Mouse (Mus musculus) frontal cortex, postnatal 36 days (tissue): ENCODE results near the gene Adamts6.

Source experiments
- DNase-seq, 2 experiments: peaks; one replicate each; pipeline ENCODE4 v3.0.0; 2022; ENCODE audit warnings: low spot score in 2 of 2

Adamts6 gene

DNA sequence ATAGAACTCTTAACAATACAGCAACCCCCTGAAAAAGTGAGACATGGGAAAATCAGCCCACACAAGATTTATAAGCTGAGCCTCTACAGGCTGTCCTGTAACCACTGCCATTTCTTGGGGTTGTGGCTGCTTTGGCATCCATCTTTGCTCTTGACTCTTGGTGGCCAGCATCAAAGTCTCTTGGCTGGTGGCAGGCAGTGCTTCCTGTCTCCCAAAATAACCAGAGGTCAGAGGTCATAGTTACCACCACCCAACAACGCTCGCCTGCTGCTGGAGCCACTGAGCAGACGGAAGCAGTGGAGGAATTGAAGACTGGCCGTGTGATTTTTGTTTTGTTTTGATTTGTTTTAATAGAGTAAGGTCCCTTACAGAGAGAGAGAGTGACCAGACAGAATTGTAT, 228.5 kb downstream of the Adamts6 start:
- no peak for DNase-seq

GRCm38 (mm10) chr13:104516766-104517364, 229.2 kb downstream of the Adamts6 start:
- no peak for DNase-seq

- DNase-seq, result no peak
Observed at GRCm38 (mm10) chr13:104517638-104518311, 230.1 kb downstream of the Adamts6 start.

DNA sequence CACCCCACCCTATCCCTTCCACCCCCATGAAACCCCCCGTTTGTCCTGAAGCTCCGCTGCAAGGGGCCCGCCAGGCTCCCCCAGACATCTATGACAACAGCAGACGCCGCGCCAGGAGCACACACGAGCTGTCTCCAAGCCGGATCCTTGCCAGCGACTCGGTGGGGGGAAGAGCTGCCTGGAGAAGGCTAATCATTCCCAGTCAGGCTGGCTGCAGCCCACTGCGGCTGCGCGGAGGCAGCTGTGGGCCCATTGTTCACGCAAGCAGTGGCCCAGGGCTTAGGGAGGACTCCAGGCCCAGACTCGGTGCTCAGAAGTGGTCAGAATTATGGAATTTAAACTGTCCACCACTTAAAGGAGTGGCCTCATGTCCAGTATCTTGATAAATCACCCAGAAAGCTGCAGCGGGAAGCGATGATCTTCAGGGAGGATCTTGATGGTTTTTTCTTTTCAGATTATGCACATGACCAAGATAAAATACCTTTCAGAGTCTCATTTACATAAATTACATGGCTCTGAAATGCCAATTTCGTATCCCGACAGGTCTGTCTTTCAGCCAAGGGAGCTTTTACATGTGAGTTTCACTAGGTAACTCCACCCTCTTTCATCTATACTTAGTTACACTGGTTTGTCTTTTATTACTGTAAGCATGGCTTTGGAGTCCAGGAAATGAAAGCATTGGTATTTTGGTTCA, 230.8 kb downstream of the Adamts6 start:
- DNase-seq, result peak; percentile 83 to 86

DNA sequence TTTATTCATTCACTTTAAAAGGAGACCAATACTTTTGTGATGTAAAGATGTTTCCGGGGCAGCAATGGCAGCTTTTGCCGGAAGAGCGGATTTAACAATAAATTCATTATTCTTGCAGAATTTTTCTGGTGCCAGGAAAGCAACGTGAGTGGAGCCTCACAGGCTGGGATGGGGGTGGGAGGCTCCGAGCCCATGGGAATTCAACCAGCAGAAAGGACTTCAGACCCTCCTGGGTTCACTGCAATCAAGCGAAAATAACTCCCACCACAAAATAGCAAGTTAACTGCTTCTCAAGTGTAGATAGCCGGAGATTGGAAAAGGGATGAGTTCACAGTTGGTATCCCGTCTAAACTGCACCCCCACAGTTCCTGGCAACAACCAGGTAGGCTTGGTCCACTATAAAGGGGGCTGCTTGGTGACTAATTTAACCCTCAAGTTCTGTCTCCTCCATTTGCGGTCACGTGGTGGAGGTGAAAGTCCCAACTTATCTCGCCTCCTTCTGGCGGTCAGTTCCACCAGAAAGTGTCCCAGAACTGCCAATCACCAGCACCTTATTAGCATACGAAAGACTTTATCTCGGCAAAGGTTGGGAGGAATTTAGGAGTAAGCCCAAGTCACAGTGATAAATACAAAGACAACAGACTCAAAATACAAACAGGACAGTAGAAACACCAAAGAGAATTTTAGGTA, 231.5 kb downstream of the Adamts6 start:
- DNase-seq, result peak; percentile 13 to 29

- no peak for DNase-seq
Observed at GRCm38 (mm10) chr13:104519981-104520380, 232.3 kb downstream of the Adamts6 start.

GRCm38 (mm10) chr13:104520461-104520860, 232.8 kb downstream of the Adamts6 start:
- DNase-seq, result no peak

GRCm38 (mm10) chr13:104521532-104521931, 233.9 kb downstream of the Adamts6 start:
- DNase-seq, result no peak

- no peak for DNase-seq
Observed at GRCm38 (mm10) chr13:104525656-104526055, 238.0 kb downstream of the Adamts6 start.

GRCm38 (mm10) chr13:104529238-104529637, 241.6 kb downstream of the Adamts6 start:
- DNase-seq, result peak; percentile 3 to 18

DNA sequence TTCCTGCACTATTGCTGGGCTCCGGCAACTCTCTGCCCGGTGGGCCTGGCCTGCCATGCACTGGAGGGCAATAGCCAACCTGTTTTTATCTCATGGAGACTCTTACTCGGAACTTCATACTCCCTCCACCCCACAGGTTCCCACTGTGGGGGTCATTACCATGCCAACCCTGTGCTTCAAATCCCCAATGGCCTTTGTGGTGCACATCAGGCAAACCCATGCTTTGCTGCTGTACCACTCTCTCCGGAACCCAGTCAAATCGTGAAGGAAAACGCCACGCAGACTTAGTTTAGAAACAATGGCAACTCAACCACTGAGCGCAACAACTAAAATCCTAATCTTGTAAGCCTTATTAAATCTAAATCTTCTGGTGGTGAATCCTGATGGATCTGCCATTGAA, 244.2 kb downstream of the Adamts6 start:
- DNase-seq, result no peak

- no peak for DNase-seq
Observed at GRCm38 (mm10) chr13:104532723-104533122, 245.1 kb downstream of the Adamts6 start.

DNA sequence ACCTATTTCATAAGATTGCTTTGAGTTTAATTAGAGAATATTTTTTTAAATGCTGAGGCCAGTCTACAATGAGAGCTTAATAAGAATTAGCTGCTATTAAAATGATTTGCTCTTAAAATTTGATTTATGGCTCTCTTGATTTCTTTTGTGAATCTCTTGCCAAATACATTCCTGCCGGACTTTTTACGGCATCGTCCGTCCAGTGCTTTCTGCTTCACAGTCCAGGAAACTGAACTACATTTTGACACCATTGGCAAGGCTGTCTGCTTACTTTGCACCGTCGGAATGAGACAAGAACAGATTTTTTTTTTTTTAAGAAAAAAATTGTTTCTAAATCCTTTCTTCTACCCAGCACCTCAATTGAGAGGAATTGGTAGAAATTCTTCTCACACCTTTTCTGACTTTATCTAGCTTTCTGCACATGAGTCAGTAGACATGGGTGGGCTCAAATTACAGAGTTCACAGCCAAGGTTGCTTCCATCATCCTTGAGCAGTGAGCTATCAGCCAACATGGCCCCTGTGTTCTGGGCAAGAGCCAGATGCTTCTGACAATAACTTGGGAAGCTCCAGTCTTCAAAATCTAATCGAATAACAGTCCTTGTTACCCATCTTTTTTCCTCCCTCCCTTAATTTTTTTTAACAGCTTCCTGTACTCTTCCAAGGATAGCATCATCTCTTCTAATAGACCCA, 246.3 kb downstream of the Adamts6 start:
- no peak for DNase-seq

DNA sequence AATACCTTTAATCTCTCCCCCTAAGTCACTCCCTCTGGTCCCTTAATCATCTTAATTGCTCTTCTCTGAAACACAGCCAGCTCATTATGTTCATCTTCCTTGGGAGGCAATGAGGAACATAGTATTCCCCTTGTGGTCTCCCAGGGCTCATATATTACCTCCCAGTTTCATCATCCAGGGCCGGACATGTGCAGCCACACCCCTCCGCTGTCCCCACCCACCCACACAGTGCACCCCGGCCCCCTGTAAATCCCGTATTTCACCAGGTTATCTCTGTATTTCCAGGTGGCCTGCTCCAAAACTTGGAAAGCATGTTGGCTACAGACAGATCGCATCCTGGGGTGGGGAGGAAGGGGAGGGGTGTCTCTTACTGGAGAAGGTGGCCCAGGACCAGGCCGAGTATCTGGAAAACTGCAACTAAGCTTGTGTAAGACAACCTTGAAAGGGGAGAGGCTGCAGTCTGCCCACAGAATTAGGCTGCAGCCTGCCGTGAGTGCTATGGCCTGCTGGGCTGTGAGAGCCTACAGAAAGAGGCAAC, 253.3 kb downstream of the Adamts6 start:
- DNase-seq, result no peak

- DNase-seq, result no peak
Observed at GRCm38 (mm10) chr13:104542123-104542758, 254.6 kb downstream of the Adamts6 start.

- no peak for DNase-seq
Observed at GRCm38 (mm10) chr13:104542759-104543141, 255.1 kb downstream of the Adamts6 start.
